Mouse (Mus musculus) liver, embryonic 14.5 days (tissue): Measurements from ENCODE around the gene Bcas3.

ENCODE experiments used
- CTCF ChIP-seq: IDR thresholded peaks from 2 replicates; pipeline ENCODE4 v1.5.1; 2016; ENCODE audit warnings: antibody characterized with exemption, low read depth, control low read depth
- EP300 ChIP-seq: IDR thresholded peaks from 2 replicates; pipeline ENCODE4 v1.6.1; 2016; ENCODE audit warnings: antibody characterized with exemption, low read depth

DNA sequence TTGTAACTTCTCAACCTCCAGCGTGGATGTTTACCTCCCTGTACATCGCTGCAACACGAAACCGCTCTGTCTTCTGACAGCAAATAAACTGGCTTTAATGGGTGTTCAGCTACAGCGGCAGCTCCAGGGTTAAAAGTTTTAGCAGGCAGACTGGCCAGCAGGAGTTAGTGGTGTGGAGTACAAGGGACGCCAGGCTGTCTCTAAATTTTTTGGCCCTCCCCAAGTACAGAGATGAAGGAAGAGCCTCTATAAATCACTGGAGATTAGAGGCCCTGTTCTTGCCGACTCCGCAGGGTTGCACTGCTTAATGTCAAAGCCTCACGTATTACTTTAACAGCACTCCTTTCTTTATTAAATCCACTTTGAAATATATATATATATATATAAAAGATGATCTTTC is 384.3 kb downstream of the Bcas3 start:
- TF ChIP-seq CTCF (no peak), EP300 (no peak)
